Mouse (Mus musculus): ENCODE results near the gene Ces4a. TPM values are rescaled to one million over a fixed set of nuclear protein-coding genes. Genes with fewer than 3 reads are reported as not detected.
"Not testable (repeated sequence)": the region's sequence is repeated elsewhere in the genome, so short reads cannot be mapped to it uniquely, and the experiment has no call there.

The Ces4a gene
- polyA plus RNA-seq (2012; rRNA removed): not detected in 2 replicates

- Histone ChIP-seq H3K36me3 (ENCODE audit: control insufficient read depth, insufficient read depth, low read length) (no peaks in the 10 kb centered on the region), H3K4me1 (ENCODE audit: control insufficient read depth, insufficient read depth, insufficient read length, low read length) (no peaks in the 10 kb centered on the region)
- 72% methylated on average over 5 of the region's 5 CpGs for WGBS
Measured at GRCm38 (mm10) chr8:105131509-105131908, at the start of gene Ces4a. Gene Ces4a (plus strand): TSS chr8:105131800.

GRCm38 (mm10) chr8:105083449-105084050, 48.0 kb upstream of the Ces4a start, which contains the start of gene Ces3b:
Gene Ces3b (plus strand): TSS chr8:105083753.
- no peaks in the 10 kb centered on the region for H3K36me3 ChIP-seq (ENCODE audit: control insufficient read depth, insufficient read depth, low read length)
- WGBS: 33% methylated on average over 7 of the region's 7 CpGs
- TF ChIP-seq POLR2A (IDR thresholded peaks at IDR 0.05; ENCODE audit: low read depth, low read length): no peak
- no peak for TF ChIP-seq CTCF (IDR thresholded peaks at IDR 0.05; ENCODE audit: extremely low read depth, insufficient read length, insufficient replicate concordance, low read depth, low read length)
- peaks cover 9% of the 10 kb centered on the region; the same call in 1 of the 2 replicates for H3K4me1 ChIP-seq (ENCODE audit: control insufficient read depth, insufficient read depth, insufficient read length, low read length)
- no peak within 1 kb of the TSS for H3K27ac ChIP-seq (ENCODE audit: insufficient read depth, low read depth, low read length)
- no peak within 1 kb of the TSS for H3K4me3 ChIP-seq (ENCODE audit: low read depth, low read length)
- no peaks in the 10 kb centered on the region for H3K27me3 ChIP-seq (ENCODE audit: control insufficient read depth, insufficient read depth, low read length)

More at GRCm38 (mm10) chr8:105131509-105131908, at the start of gene Ces4a:
- Histone ChIP-seq H3K4me3 (ENCODE audit: low read depth, low read length) (no peak within 1 kb of the TSS), H3K27me3 (ENCODE audit: control insufficient read depth, insufficient read depth, low read length) (no peaks in the 10 kb centered on the region), H3K27ac (ENCODE audit: insufficient read depth, low read depth, low read length) (no peak within 1 kb of the TSS)
- TF ChIP-seq CTCF (IDR thresholded peaks at IDR 0.05; ENCODE audit: extremely low read depth, insufficient read length, insufficient replicate concordance, low read depth, low read length) (no peak), POLR2A (IDR thresholded peaks at IDR 0.05; ENCODE audit: low read depth, low read length) (no peak)

- H3K27me3 ChIP-seq (ENCODE audit: control insufficient read depth, insufficient read depth, low read length); H3K4me1 ChIP-seq (ENCODE audit: control insufficient read depth, insufficient read depth, insufficient read length, low read length); H3K36me3 ChIP-seq (ENCODE audit: control insufficient read depth, insufficient read depth, low read length); H3K27ac ChIP-seq (ENCODE audit: insufficient read depth, low read depth, low read length); H3K4me3 ChIP-seq (ENCODE audit: low read depth, low read length): not testable (repeated sequence)
- WGBS: 81% methylated on average over 5 of the region's 5 CpGs
Measured at GRCm38 (mm10) chr8:105088166-105088565, 43.4 kb upstream of the Ces4a start.

GRCm38 (mm10) chr8:105088581-105088980, 43.0 kb upstream of the Ces4a start:
- 77% methylated on average over 4 of the region's 4 CpGs for WGBS
- Histone ChIP-seq H3K27ac (ENCODE audit: insufficient read depth, low read depth, low read length) (no peak overlapping the region), H3K27me3 (ENCODE audit: control insufficient read depth, insufficient read depth, low read length) (no peaks in the 10 kb centered on the region)

GRCm38 (mm10) chr8:105093992-105094391, 37.6 kb upstream of the Ces4a start:
- H3K4me3 ChIP-seq (ENCODE audit: low read depth, low read length): no peak overlapping the region
- H3K27me3 ChIP-seq (ENCODE audit: control insufficient read depth, insufficient read depth, low read length): no peaks in the 10 kb centered on the region
- H3K4me1 ChIP-seq (ENCODE audit: control insufficient read depth, insufficient read depth, insufficient read length, low read length): peaks cover 3% of the 10 kb centered on the region; the same call in 1 of the 2 replicates
- H3K27ac ChIP-seq (ENCODE audit: insufficient read depth, low read depth, low read length): no peak overlapping the region
- WGBS: 84% methylated on average over 3 of the region's 3 CpGs
- TF ChIP-seq CTCF (IDR thresholded peaks at IDR 0.05; ENCODE audit: extremely low read depth, insufficient read length, insufficient replicate concordance, low read depth, low read length) (no peak), POLR2A (IDR thresholded peaks at IDR 0.05; ENCODE audit: low read depth, low read length) (no peak)
- H3K36me3 ChIP-seq (ENCODE audit: control insufficient read depth, insufficient read depth, low read length): no peaks in the 10 kb centered on the region

More at GRCm38 (mm10) chr8:105088581-105088980, 43.0 kb upstream of the Ces4a start:
- peaks cover 2% of the 10 kb centered on the region; the same call in 1 of the 2 replicates for H3K4me1 ChIP-seq (ENCODE audit: control insufficient read depth, insufficient read depth, insufficient read length, low read length)
- no peaks in the 10 kb centered on the region for H3K36me3 ChIP-seq (ENCODE audit: control insufficient read depth, insufficient read depth, low read length)
- no peak for TF ChIP-seq CTCF (IDR thresholded peaks at IDR 0.05; ENCODE audit: extremely low read depth, insufficient read length, insufficient replicate concordance, low read depth, low read length)
- TF ChIP-seq POLR2A (IDR thresholded peaks at IDR 0.05; ENCODE audit: low read depth, low read length): no peak
- no peak overlapping the region for H3K4me3 ChIP-seq (ENCODE audit: low read depth, low read length)

- H3K27me3 ChIP-seq (ENCODE audit: control insufficient read depth, insufficient read depth, low read length); H3K36me3 ChIP-seq (ENCODE audit: control insufficient read depth, insufficient read depth, low read length); H3K27ac ChIP-seq (ENCODE audit: insufficient read depth, low read depth, low read length); H3K4me3 ChIP-seq (ENCODE audit: low read depth, low read length); H3K4me1 ChIP-seq (ENCODE audit: control insufficient read depth, insufficient read depth, insufficient read length, low read length): not testable (repeated sequence)
- WGBS: 89% methylated on average over 4 of the region's 4 CpGs
Measured at GRCm38 (mm10) chr8:105102101-105102785, 29.4 kb upstream of the Ces4a start.

- not testable (repeated sequence) for H3K4me1 ChIP-seq (ENCODE audit: control insufficient read depth, insufficient read depth, insufficient read length, low read length); H3K4me3 ChIP-seq (ENCODE audit: low read depth, low read length); H3K27ac ChIP-seq (ENCODE audit: insufficient read depth, low read depth, low read length); H3K36me3 ChIP-seq (ENCODE audit: control insufficient read depth, insufficient read depth, low read length); H3K27me3 ChIP-seq (ENCODE audit: control insufficient read depth, insufficient read depth, low read length)
- WGBS: 28% methylated on average over 5 of the region's 5 CpGs
Measured at GRCm38 (mm10) chr8:105103701-105104100, 27.9 kb upstream of the Ces4a start.

All from small intestine, adult 2 months (tissue).